10 mouse cellular contexts compared by ENCODE assay signal in genomic region chr6:115909940-115910339, GRCm38 (mm10). TPM values are rescaled to one million over a fixed set of nuclear protein-coding genes. Genes with fewer than 3 reads are reported as not detected.
DNase-seq lines count a peak whose midpoint lies in the region; ATAC-seq and TF ChIP-seq lines count a peak whose summit lies in the region.
"Had no signal": no experiment of that assay in that cellular context is flagged by ENCODE, and none has a peak within 500 bp of the region (broad histone marks: within the 10 kb centered on the region; RNA-seq: fewer than 3 reads in every experiment).

No protein-coding gene starts in this region.

- no peak overlapping the region for H3K4me2 ChIP-seq in lung, embryonic 14.5 days

- H3K36me3 ChIP-seq in lung, embryonic 14.5 days (ENCODE audit: insufficient read depth) = 0 out of 2 replicates have a peak, but pooled peaks cover 9% of the 10 kb centered on the region

- no peak for TF ChIP-seq CTCF in lung, embryonic 14.5 days (IDR thresholded peaks at IDR 0.05; ENCODE audit: low read depth)

- no peaks in the 10 kb centered on the region for H3K9me3 ChIP-seq in lung, embryonic 14.5 days (ENCODE audit: low read depth, low read length)

- peak overlapping the region; percentile 73; the same call in 1 of the 2 replicates for H3K27ac ChIP-seq in lung, embryonic 14.5 days (ENCODE audit: low read depth)

- peak; percentile 36 to 58; a peak in 2 of 4 replicates for ATAC-seq in hematopoietic stem cell, adult 5-6 weeks (replicated peaks in 1 of 2; ENCODE audit: insufficient read depth in 1 of 2, low FRiP score in 2 of 2, low TSS enrichment in 1 of 2, low read depth in 1 of 2, poor library complexity in 2 of 2, severe bottlenecking in 2 of 2)
- peak; percentile 78 for ATAC-seq in lung, embryonic 14.5 days (ENCODE audit: insufficient read depth)

- peaks cover 13% of the 10 kb centered on the region for H3K4me1 ChIP-seq in lung, embryonic 14.5 days (ENCODE audit: insufficient read depth)

- peak; percentile 75 to 82 for DNase-seq in adrenal gland, adult (ENCODE audit: inconsistent age in 2 of 2, low spot score in 1 of 2)
- DNase-seq in adrenal gland, adult 18-20 months (ENCODE audit: low spot score in 2 of 2) = no peak
- peak; percentile 38 to 41 for DNase-seq in cerebellum, postnatal 36 days
- DNase-seq in lung, embryonic 14.5 days = peak; percentile 82
- no peak for DNase-seq in urinary bladder, adult 2 months (ENCODE audit: low spot score)
- no peak for DNase-seq in left cerebral cortex, adult 11 months (ENCODE audit: low spot score)
- no peak for DNase-seq in layer of hippocampus, postnatal 25 days (ENCODE audit: extremely low spot score in 1 of 2, low spot score in 1 of 2)

- 29% methylated on average over 8 of the region's 8 CpGs for WGBS in lung, embryonic 14.5 days

- no peaks in the 10 kb centered on the region for H3K27me3 ChIP-seq in lung, embryonic 14.5 days (ENCODE audit: insufficient read depth, low read length)

- no peak overlapping the region for H3K4me3 ChIP-seq in lung, embryonic 14.5 days (ENCODE audit: low read depth, low read length)

- H3K9ac ChIP-seq in lung, embryonic 14.5 days = no peak overlapping the region

RNA-seq across cellular contexts. Expression of gene Rho, which starts 21.6 kb away (rescaled TPM):
- under 1 TPM; 0.26 to 0.40 TPM for total RNA-seq in adrenal gland, adult 18-20 months (2021)
- 0.10 TPM in 1 of 2 replicates, not detected in the other for total RNA-seq in hematopoietic stem cell, adult 5-6 weeks (2017)
- 0.09 and 0.18 TPM in 2 replicates for polyA plus RNA-seq in lung, embryonic 14.5 days (2014; fragmentation: Nextera tagmentation; extraction: Ambion mirVana)
- 0.44 and 0.66 TPM in 2 replicates for polyA plus RNA-seq in urinary bladder, adult 2 months (2012; rRNA removed)
- total RNA-seq in layer of hippocampus, postnatal 25 days (2021) = under 1 TPM; 0.49 to 0.59 TPM
- total RNA-seq: liver, adult 2 months had no signal

RNA-seq across cellular contexts. Expression of gene H1foo, which starts 34.8 kb away (rescaled TPM):
- total RNA-seq in adrenal gland, adult 18-20 months (2021) = not detected
- not detected in 2 replicates for total RNA-seq in hematopoietic stem cell, adult 5-6 weeks (2017)
- not detected in 2 replicates for polyA plus RNA-seq in lung, embryonic 14.5 days (2014; fragmentation: Nextera tagmentation; extraction: Ambion mirVana)
- not detected in 2 replicates for polyA plus RNA-seq in urinary bladder, adult 2 months (2012; rRNA removed)
- total RNA-seq in layer of hippocampus, postnatal 25 days (2021) = not detected
- total RNA-seq: liver, adult 2 months had no signal
- polyA plus RNA-seq: brain, embryonic 14.5 days; liver, adult 2 months had no signal

RNA-seq across cellular contexts. Expression of gene Ift122, which starts 56.7 kb away (rescaled TPM):
- 10 to 100 TPM; 14.7 to 15.1 TPM for total RNA-seq in adrenal gland, adult 18-20 months (2021)
- total RNA-seq in hematopoietic stem cell, adult 5-6 weeks (2017) = 10.6 and 12.9 TPM in 2 replicates
- polyA plus RNA-seq in lung, embryonic 14.5 days (2014; fragmentation: Nextera tagmentation; extraction: Ambion mirVana) = 22.2 and 25.6 TPM in 2 replicates
- 12.8 and 13.7 TPM in 2 replicates for polyA plus RNA-seq in urinary bladder, adult 2 months (2012; rRNA removed)
- 10 to 100 TPM; 26.7 to 28.7 TPM for total RNA-seq in layer of hippocampus, postnatal 25 days (2021)

RNA-seq across cellular contexts. Expression of gene Mbd4, which starts 56.8 kb away (rescaled TPM):
- total RNA-seq in adrenal gland, adult 18-20 months (2021) = 1 to 10 TPM; 1.6 to 2.0 TPM
- total RNA-seq in hematopoietic stem cell, adult 5-6 weeks (2017) = 24.4 and 27.3 TPM in 2 replicates
- 17.1 and 20.1 TPM in 2 replicates for polyA plus RNA-seq in lung, embryonic 14.5 days (2014; fragmentation: Nextera tagmentation; extraction: Ambion mirVana)
- 4.4 and 5.0 TPM in 2 replicates for polyA plus RNA-seq in urinary bladder, adult 2 months (2012; rRNA removed)
- total RNA-seq in layer of hippocampus, postnatal 25 days (2021) = 1 to 10 TPM; 5.8 to 6.1 TPM

Comparison
In these comparisons a context has a peak if more than half of its experiments do, and no peak if none do; other contexts are left out.
1. DNase-seq: peak in adrenal gland, adult (2 of 2), cerebellum, postnatal 36 days (2 of 2) and lung, embryonic 14.5 days (single experiment); none in adrenal gland, adult 18-20 months (0 of 2), urinary bladder, adult 2 months (single experiment), left cerebral cortex, adult 11 months (single experiment) and layer of hippocampus, postnatal 25 days (0 of 2).